Mouse (Mus musculus): ENCODE data around the gene Chrnd.

DNA sequence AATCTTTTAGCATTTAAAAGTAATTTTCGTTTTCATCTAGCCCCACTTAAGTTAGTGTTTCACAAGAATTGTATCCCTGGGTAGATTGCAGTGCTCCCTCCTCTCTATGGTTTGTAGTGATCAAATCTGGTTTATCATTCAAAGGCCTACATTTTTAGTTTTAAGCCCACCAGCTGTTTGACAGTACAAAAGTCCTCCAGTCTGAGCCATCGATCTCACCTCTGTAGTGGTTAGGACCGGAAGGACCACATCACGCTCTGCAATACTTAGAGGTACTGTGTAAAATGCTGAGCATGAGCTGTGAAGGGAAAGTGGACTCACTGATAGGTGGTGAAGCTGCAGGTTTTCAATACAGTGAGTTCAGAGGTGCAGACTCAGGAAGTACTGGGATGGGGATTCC is 24.3 kb downstream of the Chrnd start:
- TF ChIP-seq TAL1 (IDR thresholded peaks at IDR 0.05; ENCODE audit: low read length) (no peak), GATA1 (IDR thresholded peaks at IDR 0.05; ENCODE audit: low read length) (no peak)
